Mouse (Mus musculus) midbrain, embryonic 13.5 days (tissue): ENCODE measurements around the gene Itgam. TPM values are rescaled to one million over a fixed set of nuclear protein-coding genes. Genes with fewer than 3 reads are reported as not detected.

Source experiments
- ATAC-seq: fragments of 200-750 bp; cut with Nextera tagmentation; 2 replicates; pipeline ENCODE4 v1.8.0; 2017; ENCODE audit warnings: mild to moderate bottlenecking, moderate TSS enrichment, moderate library complexity
- H3K27ac ChIP-seq: fragments of 300-500 bp; sonication (generic); 2 replicates; pipeline ENCODE4 v1.5.1; 2015; ENCODE audit warnings: inconsistent platforms, mild to moderate bottlenecking, moderate library complexity
- H3K27me3 ChIP-seq: fragments of 300-500 bp; sonication (generic); 2 replicates; pipeline ENCODE4 v1.6.1; 2015; ENCODE audit warnings: mild to moderate bottlenecking, inconsistent platforms
- H3K36me3 ChIP-seq: fragments of 300-500 bp; sonication (generic); 2 replicates; pipeline ENCODE4 v1.6.1; 2015; ENCODE audit warnings: mild to moderate bottlenecking, inconsistent platforms
- H3K4me1 ChIP-seq: fragments of 300-500 bp; sonication (generic); replicated peaks from 2 replicates; pipeline ENCODE4 v1.6.1; 2015; ENCODE audit warnings: inconsistent platforms
- H3K4me2 ChIP-seq: fragments of 300-500 bp; sonication (generic); replicated peaks from 2 replicates; pipeline ENCODE4 v1.6.1; 2015; ENCODE audit warnings: moderate library complexity, mild to moderate bottlenecking, inconsistent platforms
- H3K4me3 ChIP-seq: fragments of 300-500 bp; sonication (generic); replicated peaks from 2 replicates; pipeline ENCODE4 v1.5.1; 2015; ENCODE audit warnings: mild to moderate bottlenecking, inconsistent platforms
- H3K9ac ChIP-seq: fragments of 300-500 bp; sonication (generic); replicated peaks from 2 replicates; pipeline ENCODE4 v1.6.1; 2015; ENCODE audit warnings: mild to moderate bottlenecking, inconsistent platforms
- H3K9me3 ChIP-seq: fragments of 300-500 bp; sonication (generic); 2 replicates; pipeline ENCODE4 v1.6.1; 2016; ENCODE audit warnings: mild to moderate bottlenecking, inconsistent platforms
- WGBS: fragments of 180-500 bp; shearing (Covaris S2); methylation state at CpG from one replicate; pipeline ENCODE4 v1.1.7; 2015; 5-methylcytosine and 5-hydroxymethylcytosine counted together
- polyA plus RNA-seq: library from polyadenylated mRNA; unstranded; fragments of >200 nt; fragmentation: Nextera tagmentation; extraction: Ambion mirVana; gene quantifications from 2 replicates; pipeline ENCODE4 v1.2.1, GENCODE M21; 2015

The Itgam gene
- polyA plus RNA-seq, 1 experiment from 2014 or later = 0.71 TPM

DNA sequence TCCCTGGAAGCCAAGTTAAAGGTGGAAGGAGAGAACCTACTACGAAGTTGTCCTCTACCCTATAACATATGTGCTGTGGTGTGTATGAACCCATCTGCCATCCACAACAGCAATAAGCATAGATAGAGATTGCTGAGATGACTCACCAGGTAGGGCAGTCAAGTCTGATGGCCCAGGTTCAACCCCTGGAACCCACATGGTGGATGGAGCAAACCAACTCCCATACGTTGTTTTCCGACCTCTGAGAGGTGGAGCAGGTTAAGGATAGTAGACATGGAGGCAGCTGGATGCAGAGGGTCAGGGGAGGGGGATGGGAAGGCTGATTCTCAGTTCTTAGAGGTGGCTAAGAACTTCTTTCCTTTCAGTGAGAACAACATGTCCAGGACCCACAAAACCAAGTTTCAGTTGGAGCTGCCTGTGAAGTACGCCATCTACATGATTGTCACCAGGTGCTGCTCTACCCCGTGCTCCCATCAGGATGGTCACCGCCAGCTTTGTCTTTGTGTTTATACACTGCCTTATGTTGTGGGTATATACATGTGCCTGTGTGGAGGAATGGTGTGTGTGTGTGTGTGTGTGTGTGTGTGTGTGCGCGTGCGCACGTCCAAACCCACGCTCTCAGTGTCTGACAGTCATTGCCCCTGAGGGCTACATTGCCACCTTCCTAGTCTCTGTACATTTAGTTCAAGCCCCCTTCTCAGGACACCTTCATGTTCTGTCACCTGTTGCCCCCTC, 52.1 kb downstream of the Itgam start:
- no peak overlapping the region for H3K9ac ChIP-seq
- H3K27me3 ChIP-seq = no peaks in the 10 kb centered on the region
- no peak overlapping the region for H3K4me2 ChIP-seq
- no peak overlapping the region for H3K27ac ChIP-seq
- no peaks in the 10 kb centered on the region for H3K9me3 ChIP-seq
- H3K4me1 ChIP-seq = no peaks in the 10 kb centered on the region
- no peak for ATAC-seq
- 94% methylated on average over 11 of the region's 11 CpGs for WGBS
- no peaks in the 10 kb centered on the region for H3K36me3 ChIP-seq
- no peak overlapping the region for H3K4me3 ChIP-seq

- no peak overlapping the region for H3K9ac ChIP-seq
- H3K4me2 ChIP-seq = no peak overlapping the region
- H3K9me3 ChIP-seq = no peaks in the 10 kb centered on the region
- no peaks in the 10 kb centered on the region for H3K36me3 ChIP-seq
- no peak overlapping the region for H3K4me3 ChIP-seq
- H3K4me1 ChIP-seq = no peaks in the 10 kb centered on the region
- no peak overlapping the region for H3K27ac ChIP-seq
- H3K27me3 ChIP-seq = no peaks in the 10 kb centered on the region
- WGBS = 79% methylated on average over 5 of the region's 5 CpGs
- no peak for ATAC-seq
Measured at GRCm38 (mm10) chr7:128115211-128115958, 52.9 kb downstream of the Itgam start.

DNA sequence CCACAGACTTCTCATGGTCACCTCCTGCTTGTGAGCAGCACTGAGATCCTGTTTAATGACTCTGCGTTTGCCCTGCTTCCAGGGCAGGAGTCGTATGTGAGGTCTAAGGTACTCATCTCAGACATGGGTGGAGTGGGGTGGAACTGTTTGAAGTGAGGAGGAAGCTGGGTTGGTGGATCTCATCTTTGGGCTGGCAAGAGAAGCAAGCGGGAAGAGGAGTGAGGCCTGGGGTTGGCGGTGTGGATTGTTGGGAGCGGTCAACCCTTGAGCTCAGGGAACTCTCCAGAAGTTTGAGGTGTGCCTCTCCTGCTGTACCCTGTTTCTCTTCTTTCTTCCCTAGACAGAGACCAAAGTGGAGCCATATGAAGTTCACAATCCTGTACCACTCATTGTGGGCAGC, 54.0 kb downstream of the Itgam start:
- Histone ChIP-seq H3K36me3 (no peaks in the 10 kb centered on the region), H3K27me3 (no peaks in the 10 kb centered on the region), H3K27ac (no peak overlapping the region), H3K4me3 (no peak overlapping the region), H3K4me1 (no peaks in the 10 kb centered on the region), H3K4me2 (no peak overlapping the region), H3K9ac (no peak overlapping the region), H3K9me3 (no peaks in the 10 kb centered on the region)
- 93% methylated on average over 5 of the region's 5 CpGs for WGBS
- no peak for ATAC-seq

GRCm38 (mm10) chr7:128119726-128120490, 57.5 kb downstream of the Itgam start:
- Histone ChIP-seq H3K27me3 (no peaks in the 10 kb centered on the region), H3K27ac (no peak overlapping the region), H3K36me3 (no peaks in the 10 kb centered on the region), H3K4me3 (no peak overlapping the region), H3K4me1 (no peaks in the 10 kb centered on the region), H3K4me2 (no peak overlapping the region), H3K9me3 (no peaks in the 10 kb centered on the region), H3K9ac (no peak overlapping the region)
- WGBS = 86% methylated on average over 6 of the region's 6 CpGs
- no peak for ATAC-seq

- no peaks in the 10 kb centered on the region for H3K9me3 ChIP-seq
- H3K9ac ChIP-seq = no peak within 1 kb of the TSS
- H3K27me3 ChIP-seq = no peaks in the 10 kb centered on the region
- H3K4me3 ChIP-seq = no peak within 1 kb of the TSS
- H3K27ac ChIP-seq = no peak within 1 kb of the TSS
- ATAC-seq = no peak
- H3K4me2 ChIP-seq = no peak within 1 kb of the TSS
- H3K4me1 ChIP-seq = no peaks in the 10 kb centered on the region
- H3K36me3 ChIP-seq = no peaks in the 10 kb centered on the region
- 85% methylated on average over 8 of the region's 8 CpGs for WGBS
Measured at GRCm38 (mm10) chr7:128128741-128129720, 66.6 kb downstream of the Itgam start, which contains the start of gene Itgax. Gene Itgax (plus strand): TSS chr7:128129547.

GRCm38 (mm10) chr7:128132148-128132547, 69.7 kb downstream of the Itgam start:
- Histone ChIP-seq H3K4me3 (no peak overlapping the region), H3K27me3 (no peaks in the 10 kb centered on the region), H3K9me3 (no peaks in the 10 kb centered on the region), H3K4me1 (no peaks in the 10 kb centered on the region), H3K4me2 (no peak overlapping the region), H3K27ac (no peak overlapping the region), H3K36me3 (no peaks in the 10 kb centered on the region), H3K9ac (no peak overlapping the region)
- ATAC-seq = no peak
- WGBS = 96% methylated on average over 5 of the region's 5 CpGs

- Histone ChIP-seq H3K9me3 (no peaks in the 10 kb centered on the region), H3K9ac (no peak overlapping the region), H3K27me3 (no peaks in the 10 kb centered on the region), H3K4me2 (no peak overlapping the region), H3K4me3 (no peak overlapping the region), H3K36me3 (no peaks in the 10 kb centered on the region), H3K27ac (no peak overlapping the region), H3K4me1 (no peaks in the 10 kb centered on the region)
- 92% methylated on average over 2 of the region's 2 CpGs for WGBS
- no peak for ATAC-seq
Measured at GRCm38 (mm10) chr7:128133596-128133995, 71.2 kb downstream of the Itgam start.

GRCm38 (mm10) chr7:128136927-128137326, 74.5 kb downstream of the Itgam start:
- Histone ChIP-seq H3K27ac (no peak overlapping the region), H3K9me3 (no peaks in the 10 kb centered on the region), H3K4me1 (no peaks in the 10 kb centered on the region), H3K27me3 (no peaks in the 10 kb centered on the region), H3K4me3 (no peak overlapping the region), H3K36me3 (no peaks in the 10 kb centered on the region), H3K9ac (no peak overlapping the region), H3K4me2 (no peak overlapping the region)
- ATAC-seq = no peak
- 64% methylated on average over 4 of the region's 4 CpGs for WGBS

- Histone ChIP-seq H3K4me3 (no peak overlapping the region), H3K36me3 (no peaks in the 10 kb centered on the region), H3K9ac (no peak overlapping the region), H3K27me3 (no peaks in the 10 kb centered on the region), H3K9me3 (no peaks in the 10 kb centered on the region), H3K4me1 (no peaks in the 10 kb centered on the region), H3K4me2 (no peak overlapping the region), H3K27ac (no peak overlapping the region)
- 92% methylated on average over 6 of the region's 6 CpGs for WGBS
- no peak for ATAC-seq
Measured at GRCm38 (mm10) chr7:128139611-128140010, 77.2 kb downstream of the Itgam start.

- Histone ChIP-seq H3K36me3 (no peaks in the 10 kb centered on the region), H3K27ac (no peak overlapping the region), H3K9ac (no peak overlapping the region), H3K4me2 (no peak overlapping the region), H3K27me3 (no peaks in the 10 kb centered on the region), H3K4me3 (no peak overlapping the region), H3K4me1 (no peaks in the 10 kb centered on the region), H3K9me3 (no peaks in the 10 kb centered on the region)
- 92% methylated on average over 8 of the region's 8 CpGs for WGBS
- ATAC-seq = no peak
Measured at GRCm38 (mm10) chr7:128150970-128151369, 88.5 kb downstream of the Itgam start.

DNA sequence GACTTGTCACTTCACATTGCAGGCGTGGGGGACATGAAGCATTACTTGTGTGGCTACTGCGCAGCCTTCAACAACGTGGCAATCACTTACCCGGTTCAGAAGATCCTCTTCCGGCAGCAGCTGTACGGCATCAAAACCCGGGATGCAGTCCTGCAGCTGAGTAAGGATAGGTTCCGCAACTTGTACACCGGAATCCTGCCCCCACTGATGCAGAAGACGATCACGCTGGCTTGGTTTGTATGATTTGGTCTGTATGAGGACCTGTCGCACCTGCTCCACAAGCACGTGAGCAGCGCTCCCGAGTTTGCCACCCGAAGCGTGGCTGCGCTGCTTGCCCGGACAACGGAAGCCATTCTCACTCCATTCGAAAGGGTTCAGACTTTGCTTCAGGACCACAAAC, 91.6 kb downstream of the Itgam start, which contains the start of gene Itgad:
Itgad (plus strand) TSS at position 301 of the 400 bp plus-strand sequence.
- no peak within 1 kb of the TSS; the same call in 1 of the 2 replicates for H3K9ac ChIP-seq
- no peaks in the 10 kb centered on the region for H3K27me3 ChIP-seq
- no peaks in the 10 kb centered on the region for H3K36me3 ChIP-seq
- no peaks in the 10 kb centered on the region for H3K4me1 ChIP-seq
- 95% methylated on average over 21 of the region's 21 CpGs for WGBS
- no peaks in the 10 kb centered on the region for H3K9me3 ChIP-seq
- H3K4me3 ChIP-seq = no peak within 1 kb of the TSS
- ATAC-seq = no peak
- H3K27ac ChIP-seq = no peak within 1 kb of the TSS
- no peak within 1 kb of the TSS for H3K4me2 ChIP-seq
